Mouse (Mus musculus): ENCODE data around the gene Rps6ka2.

GRCm38 (mm10) chr17:7138186-7138925 is 31.6 kb upstream of the Rps6ka2 start:
- TF ChIP-seq CTCF (IDR thresholded peaks at IDR 0.05; ENCODE audit: low read depth) = no peak
- TF ChIP-seq EP300 (optimal IDR thresholded peaks at IDR 0.05) = no peak
